Mouse (Mus musculus) megakaryocyte, embryonic 14.5 days (primary cell): ENCODE data around the gene Fam25c. TPM values are rescaled to one million over a fixed set of nuclear protein-coding genes. Genes with fewer than 3 reads are reported as not detected.

Source experiments
- H3K27me3 ChIP-seq: replicated peaks from 2 replicates; pipeline ENCODE3; 2012; ENCODE audit warnings: inconsistent platforms
- H3K36me3 ChIP-seq: replicated peaks from 2 replicates; pipeline ENCODE3; 2012; ENCODE audit warnings: low read length, inconsistent platforms, mixed read lengths
- H3K4me1 ChIP-seq: 2 replicates; pipeline ENCODE4 v1.6.1; 2012; ENCODE audit warnings: inconsistent platforms
- H3K4me3 ChIP-seq: replicated peaks from 2 replicates; pipeline ENCODE3; 2012; ENCODE audit warnings: moderate library complexity, mild to moderate bottlenecking, inconsistent platforms
- H3K9me3 ChIP-seq: 2 replicates; pipeline ENCODE4 v1.6.1; 2012; ENCODE audit warnings: inconsistent platforms
- FLI1 ChIP-seq: IDR thresholded peaks from 2 replicates; pipeline ENCODE4 v1.6.1; 2012; ENCODE audit warnings: low read length, inconsistent platforms, mixed read lengths
- GATA1 ChIP-seq: IDR thresholded peaks from 3 replicates; pipeline ENCODE4 v1.6.1; 2012; ENCODE audit warnings: mixed read lengths, low read length, inconsistent platforms, borderline replicate concordance
- polyA plus RNA-seq: library from polyadenylated mRNA; stranded (reverse); fragments of >175 nt; gene quantifications from 2 replicates; pipeline ENCODE4 v1.2.3, GENCODE M21; 2012; ENCODE audit warnings: low replicate concordance; ENCODE audit not compliant: insufficient read depth

Fam25c gene
- polyA plus RNA-seq, 1 experiment: not detected

DNA sequence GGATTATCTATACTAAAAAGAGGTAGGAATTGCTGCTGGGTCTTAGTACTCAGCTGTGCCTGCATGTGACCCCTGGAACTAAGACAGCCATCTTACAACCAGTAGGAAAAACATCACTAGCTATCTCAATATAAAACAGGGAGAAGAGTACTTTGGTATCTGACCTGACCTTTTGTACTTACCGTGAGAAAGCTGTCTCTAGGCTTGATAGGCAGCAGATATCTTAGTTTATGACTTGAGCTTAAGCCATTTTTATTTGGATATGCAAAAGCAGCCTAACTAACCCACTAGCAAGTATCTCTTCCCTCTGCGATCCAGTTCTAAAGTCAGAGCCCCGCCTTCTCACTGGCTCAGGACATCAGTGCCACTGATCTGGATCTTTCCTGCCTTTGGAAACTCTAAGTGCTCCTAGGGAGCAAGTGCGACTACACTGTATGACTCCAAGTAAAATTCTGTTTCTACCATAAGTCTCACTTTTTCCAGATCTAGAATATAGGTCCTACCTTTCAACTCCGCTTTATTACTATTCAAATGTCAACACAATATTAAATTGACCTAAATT is 52.5 kb downstream of the Fam25c start:
- H3K9me3 ChIP-seq: no peaks in the 10 kb centered on the region
- H3K4me1 ChIP-seq: peaks cover 25% of the 10 kb centered on the region
- H3K27me3 ChIP-seq: no peaks in the 10 kb centered on the region
- H3K4me3 ChIP-seq: no peak overlapping the region
- H3K36me3 ChIP-seq: peaks cover 33% of the 10 kb centered on the region
- TF ChIP-seq FLI1 (no peak), GATA1 (no peak)

Other genes with a start within 250 kb of the Fam25c start
- not detected in 2 replicates for gene Npy4r, start 202.9 kb downstream of the Fam25c start, polyA plus RNA-seq
- not detected in 2 replicates for gene Gprin2, start 153.8 kb downstream of the Fam25c start, polyA plus RNA-seq
- not detected in 2 replicates for gene Syt15, start 135.8 kb downstream of the Fam25c start, polyA plus RNA-seq
- gene Shld2, start 44.9 kb downstream of the Fam25c start, polyA plus RNA-seq: 2.9 TPM in 1 of 2 replicates, not detected in the other
- gene Glud1, start 44.7 kb downstream of the Fam25c start, polyA plus RNA-seq: 26.7 and 46.8 TPM in 2 replicates
- not detected in 2 replicates for gene Sncg, start 19.4 kb upstream of the Fam25c start, polyA plus RNA-seq
- not detected in 2 replicates for gene Mmrn2, start 20.0 kb upstream of the Fam25c start, polyA plus RNA-seq
- gene Bmpr1a, start 147.9 kb upstream of the Fam25c start, polyA plus RNA-seq: 0.36 TPM in 1 of 2 replicates, not detected in the other
- not detected in 2 replicates for gene 9230112D13Rik, start 167.4 kb upstream of the Fam25c start, polyA plus RNA-seq
- not detected in 2 replicates for gene Ldb3, start 233.2 kb upstream of the Fam25c start, polyA plus RNA-seq
- not detected in 2 replicates for gene Opn4, start 244.7 kb upstream of the Fam25c start, polyA plus RNA-seq